Mouse (Mus musculus): Measurements from ENCODE around the gene Ten1. TPM values are rescaled to one million over a fixed set of nuclear protein-coding genes. Genes with fewer than 3 reads are reported as not detected.

Ten1 gene
- polyA plus RNA-seq (2014; fragmentation: Nextera tagmentation; extraction: Ambion mirVana), result 54.9 and 63.6 TPM in 2 replicates

DNA sequence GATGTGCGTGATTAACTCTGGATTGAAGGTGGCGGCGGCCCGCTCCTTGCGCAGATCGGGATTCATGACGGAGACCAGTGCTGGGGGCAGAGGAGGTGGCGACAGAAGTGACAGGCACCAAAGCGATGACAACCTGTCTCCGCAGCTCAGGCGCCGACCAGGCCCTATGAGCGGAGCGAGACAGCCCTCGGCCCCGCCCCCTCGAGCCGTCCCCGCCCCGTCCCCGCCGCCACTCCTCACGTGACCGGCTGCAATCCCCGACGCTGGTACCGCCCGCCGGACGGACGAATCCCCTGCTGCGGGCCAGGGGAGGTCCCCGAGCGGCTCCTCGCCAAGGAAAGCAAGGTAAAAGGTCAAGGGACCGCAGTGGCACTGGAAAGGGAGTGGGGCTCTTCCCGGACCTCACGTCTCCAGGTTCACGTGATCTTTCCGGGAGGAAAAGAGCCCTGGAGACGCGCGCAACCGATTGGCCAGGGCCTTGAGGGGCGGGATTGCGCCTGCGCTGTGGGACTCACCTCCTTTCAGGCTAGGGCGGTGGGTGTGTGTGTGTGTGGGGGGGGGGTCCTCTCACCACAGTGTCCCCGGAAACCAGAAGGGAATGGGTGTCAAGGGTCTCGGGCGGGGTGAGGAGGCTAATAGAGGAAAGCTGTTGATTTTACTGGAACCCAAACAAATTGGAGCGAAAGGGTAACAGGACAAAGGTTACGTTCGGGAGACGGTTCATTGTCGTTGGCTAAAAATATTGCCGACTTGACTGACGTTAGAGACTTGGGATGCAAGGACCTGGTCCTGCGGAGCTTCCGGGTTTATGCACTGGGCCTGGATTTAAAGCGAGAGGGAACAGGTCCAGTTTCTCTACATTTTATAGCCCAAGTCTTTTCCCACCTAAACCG is at the start of gene Ten1, which contains the start of gene Acox1:
Gene Ten1 (plus strand): TSS at position 217 of the 893 bp plus-strand sequence.
Gene Acox1 (minus strand): TSS at position 407 of the 893 bp plus-strand sequence.
- Histone ChIP-seq H3K4me1 (ENCODE audit: control insufficient read depth, insufficient read depth, low read length) (no peaks in the 10 kb centered on the region), H3K4me2 (ENCODE audit: low read depth) (peak within 1 kb of the TSS; percentile 69), H3K27me3 (ENCODE audit: control insufficient read depth, insufficient read depth, low read length) (no peaks in the 10 kb centered on the region), H3K9ac (ENCODE audit: low read length) (peak within 1 kb of the TSS; percentile 75), H3K36me3 (ENCODE audit: control insufficient read depth, insufficient read depth, low read length) (no peaks in the 10 kb centered on the region), H3K4me3 (ENCODE audit: low read depth, low read length) (peak within 1 kb of the TSS; percentile 63), H3K27ac (ENCODE audit: low read depth, low read length) (peak within 1 kb of the TSS; percentile 89), H3K9me3 (ENCODE audit: control insufficient read depth, low read length) (no peaks in the 10 kb centered on the region)
- under 1% methylated on average over 62 of the region's 62 CpGs for WGBS
- DNase-seq (ENCODE audit: low spot score), result peak; percentile 98
- peak; percentile 99 for ATAC-seq (ENCODE audit: insufficient read depth, low FRiP score, low TSS enrichment)

DNA sequence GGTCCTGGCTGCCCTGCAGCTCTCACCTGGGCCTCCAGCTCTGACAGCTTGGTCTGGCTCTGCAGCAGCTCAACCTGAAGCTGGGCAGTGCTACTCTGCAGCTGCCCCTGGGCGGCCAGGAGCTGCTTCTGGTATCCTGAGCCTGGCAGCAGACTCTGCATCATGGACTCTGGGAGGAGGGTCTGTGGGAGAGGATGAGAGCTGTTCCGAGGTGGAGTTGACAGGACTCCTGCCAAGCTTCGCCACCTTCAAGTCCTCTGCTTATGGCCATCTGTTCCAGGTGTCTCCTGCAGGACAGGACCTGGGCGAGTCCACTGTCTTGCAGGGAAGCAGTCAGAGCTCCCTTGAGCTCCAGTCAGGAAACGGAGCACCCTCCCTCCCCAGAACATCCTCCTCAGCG is 49.3 kb upstream of the Ten1 start:
- Histone ChIP-seq H3K4me1 (ENCODE audit: control insufficient read depth, insufficient read depth, low read length) (no peaks in the 10 kb centered on the region), H3K27ac (ENCODE audit: low read depth, low read length) (no peak overlapping the region), H3K36me3 (ENCODE audit: control insufficient read depth, insufficient read depth, low read length) (peaks cover 54% of the 10 kb centered on the region), H3K9ac (ENCODE audit: low read length) (no peak overlapping the region), H3K9me3 (ENCODE audit: control insufficient read depth, low read length) (no peaks in the 10 kb centered on the region), H3K27me3 (ENCODE audit: control insufficient read depth, insufficient read depth, low read length) (no peaks in the 10 kb centered on the region), H3K4me3 (ENCODE audit: low read depth, low read length) (no peak overlapping the region), H3K4me2 (ENCODE audit: low read depth) (no peak overlapping the region)
- WGBS, result 88% methylated on average over 6 of the region's 6 CpGs
- DNase-seq (ENCODE audit: low spot score) (no peak), ATAC-seq (ENCODE audit: insufficient read depth, low FRiP score, low TSS enrichment) (no peak)

DNA sequence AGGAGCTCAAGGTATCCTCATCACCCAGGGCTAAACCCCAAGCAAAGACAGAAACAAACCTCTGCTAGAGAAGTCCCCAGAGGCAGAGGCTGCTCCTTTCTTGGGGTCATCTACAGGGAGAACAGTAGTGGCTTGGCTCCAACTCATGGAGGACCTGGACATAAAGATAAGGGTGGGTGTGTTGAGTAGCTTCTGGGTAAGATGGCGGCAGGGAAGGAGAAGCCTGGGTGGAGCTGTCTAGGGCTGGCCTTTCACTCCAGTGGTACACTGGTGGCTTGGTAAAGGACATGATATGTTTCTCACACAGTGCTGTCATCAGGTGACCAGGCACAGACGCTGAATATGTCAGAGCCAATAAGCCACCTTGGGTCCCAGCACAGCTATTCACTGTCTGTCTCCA is 47.7 kb upstream of the Ten1 start:
- ATAC-seq (ENCODE audit: insufficient read depth, low FRiP score, low TSS enrichment) (no peak), DNase-seq (ENCODE audit: low spot score) (no peak)
- H3K4me2 ChIP-seq (ENCODE audit: low read depth), result no peak overlapping the region
- no peak overlapping the region for H3K9ac ChIP-seq (ENCODE audit: low read length)
- H3K27ac ChIP-seq (ENCODE audit: low read depth, low read length), result no peak overlapping the region
- no peaks in the 10 kb centered on the region for H3K9me3 ChIP-seq (ENCODE audit: control insufficient read depth, low read length)
- no peaks in the 10 kb centered on the region for H3K4me1 ChIP-seq (ENCODE audit: control insufficient read depth, insufficient read depth, low read length)
- H3K4me3 ChIP-seq (ENCODE audit: low read depth, low read length), result no peak overlapping the region
- no peaks in the 10 kb centered on the region for H3K27me3 ChIP-seq (ENCODE audit: control insufficient read depth, insufficient read depth, low read length)
- WGBS, result 91% methylated on average over 2 of the region's 2 CpGs
- peaks cover 55% of the 10 kb centered on the region for H3K36me3 ChIP-seq (ENCODE audit: control insufficient read depth, insufficient read depth, low read length)

DNA sequence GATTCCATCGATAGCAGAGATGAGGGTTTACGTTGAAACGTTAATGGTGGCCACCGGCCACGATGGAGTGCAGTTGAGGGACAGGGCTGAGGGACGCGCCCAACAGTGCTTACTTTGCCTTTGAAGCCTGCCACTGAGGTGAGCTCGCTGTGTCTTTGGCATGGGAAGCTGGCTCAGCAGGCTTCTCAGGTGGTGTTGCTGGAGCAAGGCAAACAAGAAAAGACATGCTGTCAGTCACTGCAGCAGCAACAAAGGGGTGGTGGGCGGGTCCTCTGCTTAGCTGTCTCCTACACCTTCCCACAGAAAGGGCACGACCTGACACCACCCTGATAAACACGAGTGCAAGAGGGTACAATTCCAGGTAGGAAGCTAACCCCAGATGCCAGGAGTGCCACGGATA is 37.3 kb upstream of the Ten1 start:
- H3K4me3 ChIP-seq (ENCODE audit: low read depth, low read length), result no peak overlapping the region
- peaks cover 3% of the 10 kb centered on the region for H3K4me1 ChIP-seq (ENCODE audit: control insufficient read depth, insufficient read depth, low read length)
- no peak overlapping the region for H3K27ac ChIP-seq (ENCODE audit: low read depth, low read length)
- H3K9me3 ChIP-seq (ENCODE audit: control insufficient read depth, low read length), result no peaks in the 10 kb centered on the region
- H3K36me3 ChIP-seq (ENCODE audit: control insufficient read depth, insufficient read depth, low read length), result peaks cover 2% of the 10 kb centered on the region; the same call in 1 of the 2 replicates
- ATAC-seq (ENCODE audit: insufficient read depth, low FRiP score, low TSS enrichment), result no peak
- no peak for DNase-seq (ENCODE audit: low spot score)
- no peaks in the 10 kb centered on the region for H3K27me3 ChIP-seq (ENCODE audit: control insufficient read depth, insufficient read depth, low read length)
- 72% methylated on average over 12 of the region's 12 CpGs for WGBS
- no peak overlapping the region for H3K4me2 ChIP-seq (ENCODE audit: low read depth)
- no peak overlapping the region for H3K9ac ChIP-seq (ENCODE audit: low read length)

DNA sequence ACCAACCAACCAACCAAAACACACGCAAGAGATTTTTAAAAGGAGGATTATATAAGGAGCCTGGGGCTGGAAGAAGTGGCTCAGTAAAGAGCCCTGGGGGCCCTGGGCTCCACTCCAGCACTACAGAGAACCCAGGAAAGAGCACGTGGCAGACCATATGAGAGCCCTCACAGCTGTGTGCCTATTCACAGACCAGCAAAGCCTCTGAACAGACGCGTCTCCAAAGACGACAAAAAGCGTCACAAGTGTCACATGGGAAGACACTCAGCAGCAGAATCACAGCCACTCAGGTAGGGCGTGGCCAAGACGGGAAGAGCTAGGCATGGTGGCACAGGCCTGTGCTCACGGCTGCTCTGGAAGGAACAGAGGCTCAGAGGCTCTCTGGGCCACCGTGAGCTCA is 36.5 kb upstream of the Ten1 start:
- Histone ChIP-seq H3K9me3 (ENCODE audit: control insufficient read depth, low read length) (no peaks in the 10 kb centered on the region), H3K36me3 (ENCODE audit: control insufficient read depth, insufficient read depth, low read length) (peaks cover 2% of the 10 kb centered on the region; the same call in 1 of the 2 replicates), H3K9ac (ENCODE audit: low read length) (no peak overlapping the region), H3K27me3 (ENCODE audit: control insufficient read depth, insufficient read depth, low read length) (no peaks in the 10 kb centered on the region), H3K4me3 (ENCODE audit: low read depth, low read length) (no peak overlapping the region), H3K4me2 (ENCODE audit: low read depth) (no peak overlapping the region), H3K27ac (ENCODE audit: low read depth, low read length) (no peak overlapping the region), H3K4me1 (ENCODE audit: control insufficient read depth, insufficient read depth, low read length) (peaks cover 10% of the 10 kb centered on the region)
- DNase-seq (ENCODE audit: low spot score), result no peak
- WGBS, result 74% methylated on average over 10 of the region's 10 CpGs
- ATAC-seq (ENCODE audit: insufficient read depth, low FRiP score, low TSS enrichment), result no peak

DNA sequence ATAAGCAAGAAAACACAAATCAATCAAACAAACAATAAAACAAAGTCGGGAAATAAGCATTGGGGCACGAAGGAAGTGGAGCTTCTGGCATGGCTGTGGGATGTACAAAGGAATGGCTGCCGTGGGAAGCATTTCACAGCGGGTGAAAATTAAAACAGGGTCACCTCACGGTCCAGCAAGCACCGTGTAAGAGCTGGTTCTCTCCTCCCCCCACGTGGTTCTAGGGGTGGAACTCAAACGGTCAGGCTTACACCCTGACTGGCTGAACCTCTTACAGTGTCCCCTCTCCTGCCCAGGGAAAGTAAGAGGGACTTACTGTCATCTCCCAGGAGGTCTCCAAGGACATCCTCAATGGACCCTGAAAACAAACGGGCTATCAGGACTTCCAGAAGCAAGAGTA is 35.7 kb upstream of the Ten1 start:
- DNase-seq (ENCODE audit: low spot score), result peak; percentile 41
- Histone ChIP-seq H3K4me1 (ENCODE audit: control insufficient read depth, insufficient read depth, low read length) (peaks cover 10% of the 10 kb centered on the region), H3K27ac (ENCODE audit: low read depth, low read length) (no peak overlapping the region), H3K36me3 (ENCODE audit: control insufficient read depth, insufficient read depth, low read length) (peaks cover 2% of the 10 kb centered on the region; the same call in 1 of the 2 replicates), H3K9ac (ENCODE audit: low read length) (no peak overlapping the region; the same call in 1 of the 2 replicates), H3K9me3 (ENCODE audit: control insufficient read depth, low read length) (no peaks in the 10 kb centered on the region), H3K27me3 (ENCODE audit: control insufficient read depth, insufficient read depth, low read length) (no peaks in the 10 kb centered on the region), H3K4me2 (ENCODE audit: low read depth) (no peak overlapping the region), H3K4me3 (ENCODE audit: low read depth, low read length) (no peak overlapping the region)
- 28% methylated on average over 9 of the region's 9 CpGs for WGBS
- peak; percentile 76; the same call in 1 of the 2 replicates for ATAC-seq (ENCODE audit: insufficient read depth, low FRiP score, low TSS enrichment)

DNA sequence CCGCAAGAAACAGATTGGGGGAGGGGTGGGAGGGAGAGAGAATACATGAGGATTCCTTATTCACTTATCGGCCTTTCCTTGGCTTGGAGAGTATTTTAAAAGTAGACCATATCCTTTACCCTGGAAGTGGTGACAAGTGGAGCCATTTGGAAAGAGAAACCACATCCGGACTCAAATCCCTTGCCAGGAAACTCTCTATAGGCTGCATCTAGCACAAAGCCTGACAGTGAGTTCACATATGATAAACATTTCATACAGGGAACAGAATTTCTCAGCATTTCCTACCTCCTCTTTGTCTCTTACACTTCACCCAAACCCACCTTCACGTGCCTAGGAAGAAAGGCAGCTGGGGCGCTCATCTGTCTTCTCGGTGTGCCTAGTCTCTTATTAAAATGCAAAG is 31.4 kb upstream of the Ten1 start:
- H3K36me3 ChIP-seq (ENCODE audit: control insufficient read depth, insufficient read depth, low read length), result no peaks in the 10 kb centered on the region
- DNase-seq (ENCODE audit: low spot score), result peak; percentile 15
- peak overlapping the region; percentile 84 for H3K4me2 ChIP-seq (ENCODE audit: low read depth)
- WGBS, result 15% methylated on average over 6 of the region's 6 CpGs
- H3K27ac ChIP-seq (ENCODE audit: low read depth, low read length), result peak overlapping the region; percentile 87
- H3K9ac ChIP-seq (ENCODE audit: low read length), result peak overlapping the region; percentile 89
- ATAC-seq (ENCODE audit: insufficient read depth, low FRiP score, low TSS enrichment), result no peak
- peak overlapping the region; percentile 80 for H3K4me3 ChIP-seq (ENCODE audit: low read depth, low read length)
- peaks cover 10% of the 10 kb centered on the region for H3K4me1 ChIP-seq (ENCODE audit: control insufficient read depth, insufficient read depth, low read length)
- H3K27me3 ChIP-seq (ENCODE audit: control insufficient read depth, insufficient read depth, low read length), result no peaks in the 10 kb centered on the region
- H3K9me3 ChIP-seq (ENCODE audit: control insufficient read depth, low read length), result no peaks in the 10 kb centered on the region

DNA sequence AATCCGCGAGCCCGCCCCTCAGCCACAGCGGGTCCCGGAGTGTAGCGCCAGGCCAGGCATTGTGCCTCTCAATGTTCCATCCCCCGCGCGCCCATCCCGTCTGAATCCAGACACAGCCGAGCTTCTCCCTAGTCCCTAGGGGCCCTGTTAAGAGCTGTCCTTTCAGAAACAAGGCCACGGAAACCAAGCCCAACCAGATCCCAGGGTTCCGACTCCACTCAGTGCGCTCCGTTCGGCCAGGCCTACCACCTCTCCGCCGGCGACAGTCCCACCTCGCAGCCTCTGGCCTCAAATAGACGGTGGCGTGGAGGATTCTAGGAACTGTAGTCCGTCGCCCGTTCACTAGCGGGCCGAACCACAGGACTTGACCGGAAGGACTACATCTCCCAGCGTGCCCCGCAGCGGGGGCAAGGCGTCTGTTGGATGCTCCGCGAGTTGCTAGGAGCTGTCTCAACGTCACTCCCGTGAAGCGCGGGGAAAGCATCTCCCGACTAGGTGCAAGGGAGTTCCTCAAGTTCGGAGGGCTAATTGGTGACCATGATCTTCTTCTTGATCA is 30.7 kb upstream of the Ten1 start, which contains the start of gene Fbf1:
Gene Fbf1 (minus strand): TSS at position 283 of the 556 bp plus-strand sequence.
- under 1% methylated on average over 40 of the region's 40 CpGs for WGBS
- DNase-seq (ENCODE audit: low spot score) (peak; percentile 97), ATAC-seq (ENCODE audit: insufficient read depth, low FRiP score, low TSS enrichment) (peak; percentile 94)
- no peaks in the 10 kb centered on the region for H3K9me3 ChIP-seq (ENCODE audit: control insufficient read depth, low read length)
- H3K27me3 ChIP-seq (ENCODE audit: control insufficient read depth, insufficient read depth, low read length), result no peaks in the 10 kb centered on the region
- H3K27ac ChIP-seq (ENCODE audit: low read depth, low read length), result peak within 1 kb of the TSS; percentile 87
- H3K4me1 ChIP-seq (ENCODE audit: control insufficient read depth, insufficient read depth, low read length), result peaks cover 10% of the 10 kb centered on the region
- H3K9ac ChIP-seq (ENCODE audit: low read length), result peak within 1 kb of the TSS; percentile 89
- peak within 1 kb of the TSS; percentile 80 for H3K4me3 ChIP-seq (ENCODE audit: low read depth, low read length)
- no peaks in the 10 kb centered on the region; the same call in 1 of the 2 replicates for H3K36me3 ChIP-seq (ENCODE audit: control insufficient read depth, insufficient read depth, low read length)
- peak within 1 kb of the TSS; percentile 84 for H3K4me2 ChIP-seq (ENCODE audit: low read depth)

All from neural tube, embryonic 11.5 days (tissue).